Mouse (Mus musculus) lung, postnatal 0 days (tissue): ENCODE measurements around the gene Tmem266. TPM values are rescaled to one million over a fixed set of nuclear protein-coding genes. Genes with fewer than 3 reads are reported as not detected.
A peak's percentile ranks its signal among the peaks of the same experiment; 100 is the strongest.

ENCODE experiments used
- ATAC-seq: fragments of 200-750 bp; cut with Nextera tagmentation; 2 replicates; pipeline ENCODE4 v1.8.0; 2017; ENCODE audit warnings: moderate library complexity
- DNase-seq: peaks from one replicate; pipeline ENCODE4 v3.0.0-alpha.2; 2016; ENCODE audit warnings: low spot score
- H3K27ac ChIP-seq: fragments of 300-500 bp; sonication (generic); 2 replicates; pipeline ENCODE4 v1.5.1; 2014; ENCODE audit warnings: antibody characterized with exemption, mild to moderate bottlenecking, low read length, mixed read lengths
- H3K27me3 ChIP-seq: fragments of 300-500 bp; sonication (generic); replicated peaks from 2 replicates; pipeline ENCODE4 v1.6.1; 2014; ENCODE audit warnings: low read length, mixed read lengths; ENCODE audit not compliant: insufficient read depth
- H3K36me3 ChIP-seq: fragments of 300-500 bp; sonication (generic); 2 replicates; pipeline ENCODE4 v1.6.1; 2014; ENCODE audit warnings: low read length, mixed read lengths; ENCODE audit not compliant: insufficient read depth
- H3K4me1 ChIP-seq: fragments of 300-500 bp; sonication (generic); 2 replicates; pipeline ENCODE4 v1.6.1; 2014; ENCODE audit warnings: antibody characterized with exemption, low read depth, low read length, mixed read lengths; ENCODE audit not compliant: insufficient read depth
- H3K4me2 ChIP-seq: fragments of 300-500 bp; sonication (generic); replicated peaks from 2 replicates; pipeline ENCODE4 v1.6.1; 2014; ENCODE audit warnings: low read depth, mild to moderate bottlenecking, low read length, moderate library complexity, mixed read lengths
- H3K4me3 ChIP-seq: fragments of 300-500 bp; sonication (generic); 2 replicates; pipeline ENCODE4 v1.5.1; 2014; ENCODE audit warnings: low read depth, low read length
- H3K9ac ChIP-seq: fragments of 300-500 bp; sonication (generic); replicated peaks from 2 replicates; pipeline ENCODE4 v1.6.1; 2014; ENCODE audit warnings: low read depth, mild to moderate bottlenecking
- H3K9me3 ChIP-seq: fragments of 300-500 bp; sonication (generic); 2 replicates; pipeline ENCODE4 v1.6.1; 2016; ENCODE audit warnings: low read length, mixed read lengths
- CTCF ChIP-seq: IDR thresholded peaks from 2 replicates; pipeline ENCODE4 v1.5.1; 2016; ENCODE audit warnings: antibody characterized with exemption, mild to moderate bottlenecking
- EP300 ChIP-seq: IDR thresholded peaks from 2 replicates; pipeline ENCODE4 v1.6.1; 2016; ENCODE audit warnings: antibody characterized with exemption, mild to moderate bottlenecking, control low read depth
- WGBS: fragments of 180-500 bp; shearing (Covaris S2); extraction: QIAGEN DNeasy Blood & Tissue Kit; methylation state at CpG from one replicate; pipeline ENCODE4 v1.1.7; 2014; 5-methylcytosine and 5-hydroxymethylcytosine counted together
- polyA plus RNA-seq: library from polyadenylated mRNA; unstranded; fragments of >200 nt; fragmentation: Nextera tagmentation; extraction: Ambion mirVana; gene quantifications from 2 replicates; pipeline ENCODE4 v1.2.1, GENCODE M21; 2015

The Tmem266 gene
- polyA plus RNA-seq, 1 experiment from 2014 or later, result 0.07 TPM

- no peak overlapping the region for H3K9ac ChIP-seq
- DNase-seq, result no peak
- peaks cover 6% of the 10 kb centered on the region; the same call in 1 of the 2 replicates for H3K36me3 ChIP-seq
- no peak for ATAC-seq
- 90% methylated on average over 1 of the region's 1 CpGs for WGBS
- H3K9me3 ChIP-seq, result no peaks in the 10 kb centered on the region
- H3K4me3 ChIP-seq, result no peak overlapping the region
- no peak overlapping the region for H3K27ac ChIP-seq
- no peaks in the 10 kb centered on the region for H3K4me1 ChIP-seq
- TF ChIP-seq EP300 (no peak), CTCF (no peak)
- H3K27me3 ChIP-seq, result no peaks in the 10 kb centered on the region
- no peak overlapping the region for H3K4me2 ChIP-seq
These were observed 126.2 kb downstream of the Tmem266 start for GRCm38 (mm10) chr9:55452906-55453305.

- ATAC-seq, result no peak
- H3K4me1 ChIP-seq, result no peaks in the 10 kb centered on the region
- no peaks in the 10 kb centered on the region for H3K9me3 ChIP-seq
- TF ChIP-seq CTCF (no peak), EP300 (no peak)
- no peak overlapping the region for H3K4me3 ChIP-seq
- WGBS, result 91% methylated on average over 5 of the region's 5 CpGs
- no peak overlapping the region for H3K27ac ChIP-seq
- H3K9ac ChIP-seq, result no peak overlapping the region
- no peaks in the 10 kb centered on the region for H3K27me3 ChIP-seq
- no peak overlapping the region for H3K4me2 ChIP-seq
- no peak for DNase-seq
- H3K36me3 ChIP-seq, result peaks cover 6% of the 10 kb centered on the region; the same call in 1 of the 2 replicates
These were observed 126.7 kb downstream of the Tmem266 start for GRCm38 (mm10) chr9:55453366-55453765.

- 41% methylated on average over 1 of the region's 1 CpGs for WGBS
- H3K27ac ChIP-seq, result no peak overlapping the region
- H3K4me2 ChIP-seq, result no peak overlapping the region
- H3K4me1 ChIP-seq, result no peaks in the 10 kb centered on the region
- DNase-seq (peak; percentile 68), ATAC-seq (no peak)
- no peak overlapping the region for H3K4me3 ChIP-seq
- H3K36me3 ChIP-seq, result no peaks in the 10 kb centered on the region
- no peaks in the 10 kb centered on the region for H3K9me3 ChIP-seq
- no peak overlapping the region for H3K9ac ChIP-seq
- TF ChIP-seq CTCF (peak; percentile 58), EP300 (no peak)
- H3K27me3 ChIP-seq, result no peaks in the 10 kb centered on the region
These were observed 141.7 kb downstream of the Tmem266 start for GRCm38 (mm10) chr9:55468397-55468796.

GRCm38 (mm10) chr9:55476084-55476483 lies 149.4 kb downstream of the Tmem266 start:
- Histone ChIP-seq H3K9ac (no peak overlapping the region), H3K36me3 (no peaks in the 10 kb centered on the region; the same call in 1 of the 2 replicates), H3K27me3 (no peaks in the 10 kb centered on the region), H3K4me3 (no peak overlapping the region), H3K27ac (no peak overlapping the region), H3K4me2 (no peak overlapping the region), H3K9me3 (no peaks in the 10 kb centered on the region), H3K4me1 (no peaks in the 10 kb centered on the region)
- TF ChIP-seq CTCF, result no peak
- TF ChIP-seq EP300, result no peak
- no peak for ATAC-seq
- 46% methylated on average over 1 of the region's 1 CpGs for WGBS
- DNase-seq, result no peak

GRCm38 (mm10) chr9:55478699-55479098 lies 152.0 kb downstream of the Tmem266 start:
- TF ChIP-seq CTCF (no peak), EP300 (no peak)
- Histone ChIP-seq H3K9ac (no peak overlapping the region), H3K27ac (no peak overlapping the region), H3K36me3 (no peaks in the 10 kb centered on the region; the same call in 1 of the 2 replicates), H3K27me3 (no peaks in the 10 kb centered on the region), H3K9me3 (no peaks in the 10 kb centered on the region), H3K4me1 (no peaks in the 10 kb centered on the region), H3K4me2 (no peak overlapping the region), H3K4me3 (no peak overlapping the region)
- ATAC-seq (no peak), DNase-seq (no peak)

- H3K4me1 ChIP-seq, result no peaks in the 10 kb centered on the region
- no peak overlapping the region for H3K4me3 ChIP-seq
- no peak overlapping the region for H3K27ac ChIP-seq
- TF ChIP-seq EP300 (no peak), CTCF (no peak)
- ATAC-seq (no peak), DNase-seq (peak; percentile 18)
- no peaks in the 10 kb centered on the region for H3K27me3 ChIP-seq
- WGBS, result 42% methylated on average over 2 of the region's 2 CpGs
- H3K9me3 ChIP-seq, result no peaks in the 10 kb centered on the region
- H3K36me3 ChIP-seq, result peaks cover 4% of the 10 kb centered on the region; the same call in 1 of the 2 replicates
- H3K9ac ChIP-seq, result no peak overlapping the region
- no peak overlapping the region for H3K4me2 ChIP-seq
These were observed 155.4 kb downstream of the Tmem266 start for GRCm38 (mm10) chr9:55482116-55482515.

Other genes with a start within 250 kb of the Tmem266 start
- 24.5 and 26.1 TPM in 2 replicates for gene Ube2q2, start 178.1 kb upstream of the Tmem266 start, polyA plus RNA-seq
- gene Fbxo22, start 118.0 kb upstream of the Tmem266 start, polyA plus RNA-seq, result 27.4 and 34.0 TPM in 2 replicates
- gene Nrg4, start 69 bp upstream of the Tmem266 start, polyA plus RNA-seq, result 1.2 and 1.4 TPM in 2 replicates
- gene Etfa, start 185.3 kb downstream of the Tmem266 start, polyA plus RNA-seq, result 175 and 196 TPM in 2 replicates
- 0.07 TPM in 1 of 2 replicates, not detected in the other for gene Isl2, start 211.8 kb downstream of the Tmem266 start, polyA plus RNA-seq